Mouse (Mus musculus): Measurements from ENCODE around the gene Slc34a1.

Slc34a1 gene

DNA sequence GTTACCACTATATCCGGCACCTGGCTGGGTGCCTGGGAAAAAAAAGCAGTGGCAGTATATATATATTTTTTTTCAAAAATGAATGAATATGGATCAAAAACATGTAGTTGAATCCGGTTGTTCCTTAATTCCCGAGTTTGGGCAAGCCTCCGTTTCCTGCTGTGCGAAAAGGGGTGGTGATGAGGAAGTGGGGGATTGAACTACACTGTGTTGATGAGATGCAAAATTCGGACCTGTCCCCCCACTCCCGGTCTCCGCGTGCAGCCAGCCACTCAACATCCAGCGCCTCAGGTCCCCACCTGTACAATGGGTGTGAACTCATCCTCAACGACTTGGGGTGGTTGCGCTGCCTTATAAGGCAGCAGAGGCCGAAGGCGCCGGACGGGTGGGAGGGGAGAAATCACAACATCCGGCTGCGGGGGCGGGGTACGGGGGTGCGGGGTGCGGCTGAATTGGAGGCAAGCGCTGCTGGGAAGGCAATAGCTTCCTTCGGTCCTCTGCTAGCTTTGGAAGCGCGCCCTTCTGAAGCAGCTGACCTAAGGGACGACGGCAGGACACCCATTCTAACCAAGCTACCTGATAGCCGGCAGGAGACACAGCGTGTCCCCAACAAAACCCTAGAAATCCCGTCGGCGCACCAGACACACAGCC lies 46.4 kb downstream of the Slc34a1 start:
- no peak for DNase-seq (ENCODE audit: low spot score)

DNA sequence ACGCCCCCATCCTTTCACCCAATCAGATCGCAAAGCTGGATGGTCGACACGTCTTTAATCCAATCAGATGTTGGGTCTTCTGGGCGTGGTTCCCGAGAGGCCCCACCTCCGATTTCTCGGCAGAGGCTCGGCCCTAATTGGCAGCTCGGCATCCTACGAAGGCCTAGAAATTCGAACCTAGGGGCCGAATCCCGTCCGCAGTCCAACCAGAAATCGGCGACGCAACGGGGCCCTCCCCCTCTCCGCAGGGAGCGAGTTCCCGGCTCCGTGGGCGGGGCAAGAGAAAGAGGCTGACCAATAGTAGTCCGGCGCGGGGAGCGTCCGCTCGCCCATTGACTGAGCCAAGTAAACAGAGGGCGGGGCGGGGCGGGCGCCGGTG lies 46.9 kb downstream of the Slc34a1 start, which contains the start of gene Grk6:
Grk6 (plus strand) TSS at position 136 of the 379 bp plus-strand sequence.
- DNase-seq (ENCODE audit: low spot score), result peak; percentile 98

GRCm38 (mm10) chr13:55445361-55446091 lies 47.5 kb downstream of the Slc34a1 start:
- DNase-seq (ENCODE audit: low spot score), result no peak

DNA sequence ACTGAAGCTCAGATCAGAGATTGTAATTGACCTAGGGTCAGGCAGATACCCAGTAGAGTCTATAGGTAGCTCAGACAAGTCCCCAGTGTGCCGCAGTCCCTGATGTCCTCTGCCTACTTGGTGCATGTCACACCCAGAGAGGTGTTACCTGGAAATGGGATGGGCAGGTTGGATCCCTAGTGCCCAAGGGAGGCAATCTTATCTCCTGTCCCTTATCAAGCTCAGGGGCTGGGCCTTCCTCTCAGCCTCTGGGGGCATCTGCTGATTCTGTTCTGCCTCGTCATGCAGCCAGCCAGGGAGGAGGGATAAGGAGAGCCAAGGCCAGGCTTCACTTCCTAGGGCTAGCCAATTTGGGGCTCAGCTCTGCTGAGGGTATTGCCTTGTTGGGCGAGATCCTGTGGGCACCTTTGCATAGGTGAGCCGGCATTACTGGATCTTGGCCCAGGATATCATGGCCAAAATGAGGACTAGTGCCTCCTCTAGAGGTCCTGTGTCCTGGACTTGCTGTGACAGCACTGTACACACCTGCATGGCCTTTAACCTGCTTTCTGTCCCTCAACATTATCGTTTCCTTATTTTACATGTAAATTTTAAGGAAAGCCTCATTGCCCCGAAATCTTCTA lies 48.6 kb downstream of the Slc34a1 start:
- DNase-seq (ENCODE audit: low spot score), result no peak

GRCm38 (mm10) chr13:55447543-55447943 lies 49.6 kb downstream of the Slc34a1 start:
- no peak for DNase-seq (ENCODE audit: low spot score)

DNA sequence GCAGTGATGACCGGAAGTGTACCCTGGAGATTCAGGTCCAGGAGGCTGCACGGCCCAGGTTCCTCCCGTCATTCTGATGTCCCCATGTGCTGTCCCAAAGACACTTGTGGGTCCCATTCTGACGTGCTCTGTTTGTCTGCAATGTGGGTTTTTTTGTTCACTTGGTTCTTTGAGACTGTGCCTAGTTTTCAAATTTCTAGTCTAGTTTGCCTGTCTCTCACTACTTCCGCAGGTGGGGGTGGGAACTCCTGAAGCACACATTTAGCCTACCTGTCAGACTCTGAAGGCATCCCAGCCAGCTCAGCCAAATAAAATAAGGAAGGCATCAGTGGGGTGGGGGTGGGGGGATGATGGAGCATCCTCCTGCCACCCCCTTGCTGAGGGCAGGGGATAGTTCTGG lies 50.1 kb downstream of the Slc34a1 start:
- DNase-seq (ENCODE audit: low spot score), result no peak

DNA sequence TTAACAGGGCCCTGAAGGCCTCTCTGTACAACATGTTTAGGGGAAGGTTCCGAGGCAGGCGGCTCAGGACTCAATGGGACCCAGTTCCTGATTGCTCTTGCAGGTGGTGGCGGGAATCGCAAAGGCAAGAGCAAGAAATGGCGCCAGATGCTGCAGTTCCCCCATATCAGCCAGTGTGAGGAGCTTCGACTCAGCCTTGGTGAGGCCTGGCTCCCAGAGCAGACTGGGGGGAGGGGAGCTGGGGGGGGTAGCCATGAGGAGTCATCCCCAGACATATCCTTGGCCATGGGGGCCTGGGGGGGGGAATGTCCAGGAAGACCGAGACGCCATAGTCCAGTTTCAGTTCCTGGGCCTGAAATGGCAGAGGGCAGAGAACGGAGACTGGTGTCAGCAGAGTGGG lies 51.2 kb downstream of the Slc34a1 start:
- no peak for DNase-seq (ENCODE audit: low spot score)

DNA sequence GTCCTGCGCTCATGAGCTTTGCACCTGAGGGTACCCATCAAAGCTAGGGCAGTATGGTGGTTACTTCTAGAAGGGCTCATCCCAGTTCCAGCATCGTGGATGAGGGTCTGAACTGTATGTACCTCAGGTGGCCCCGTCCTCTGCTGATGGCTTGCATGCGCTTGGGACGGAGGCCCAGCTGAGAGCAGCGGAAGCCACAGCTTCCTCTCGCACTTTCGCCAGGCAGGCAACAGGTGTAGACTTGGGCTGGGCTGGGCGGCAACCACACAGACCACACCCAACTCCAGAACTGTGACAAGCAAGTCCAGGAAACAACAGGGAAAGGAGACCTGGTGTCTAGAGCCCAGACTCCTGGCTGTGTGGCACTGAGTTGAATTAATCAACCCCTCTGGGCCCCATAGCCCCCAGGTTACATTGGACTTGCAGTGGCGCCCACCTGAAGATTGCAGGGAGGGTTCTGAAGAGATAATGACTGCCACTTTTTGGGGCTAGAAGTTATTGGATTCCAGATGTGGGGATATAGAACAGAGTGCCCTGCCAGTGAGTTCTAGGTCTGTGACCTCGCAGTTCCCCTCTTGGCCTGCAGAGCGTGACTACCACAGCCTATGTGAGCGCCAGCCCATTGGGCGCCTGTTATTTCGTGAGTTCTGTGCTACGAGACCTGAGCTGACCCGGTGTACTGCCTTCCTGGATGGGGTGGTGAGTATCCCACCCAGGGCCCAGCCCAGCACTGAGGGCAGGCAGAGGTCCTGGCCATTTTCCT lies 51.9 kb downstream of the Slc34a1 start:
- no peak for DNase-seq (ENCODE audit: low spot score)

GRCm38 (mm10) chr13:55450511-55450980 lies 52.6 kb downstream of the Slc34a1 start:
- DNase-seq (ENCODE audit: low spot score), result peak; percentile 74

GRCm38 (mm10) chr13:55451296-55451695 lies 53.3 kb downstream of the Slc34a1 start:
- DNase-seq (ENCODE audit: low spot score), result no peak

- DNase-seq (ENCODE audit: low spot score), result no peak
These were observed 54.0 kb downstream of the Slc34a1 start for GRCm38 (mm10) chr13:55451785-55452549.

DNA sequence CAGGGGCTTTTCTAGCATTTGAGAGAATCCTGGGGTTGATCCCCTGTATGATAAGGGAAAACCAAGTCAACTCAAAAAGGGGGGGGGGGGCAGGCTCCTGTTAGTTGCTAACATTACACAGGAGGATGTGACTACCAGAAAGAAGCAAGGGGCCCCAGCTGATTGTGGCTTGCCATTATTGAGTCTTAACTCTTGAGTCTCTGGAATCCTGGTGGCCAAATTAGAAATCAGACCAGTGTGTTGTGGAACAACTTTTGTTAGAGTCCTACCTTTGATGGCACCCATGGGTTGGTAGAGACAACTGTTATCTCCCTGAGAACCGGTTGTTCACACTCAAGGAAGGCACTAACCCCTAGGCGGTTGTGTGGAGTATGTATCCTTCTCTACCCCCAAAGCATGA lies 65.0 kb downstream of the Slc34a1 start:
- DNase-seq (ENCODE audit: low spot score), result no peak

GRCm38 (mm10) chr13:55463399-55464026 lies 65.5 kb downstream of the Slc34a1 start:
- DNase-seq (ENCODE audit: low spot score), result no peak

DNA sequence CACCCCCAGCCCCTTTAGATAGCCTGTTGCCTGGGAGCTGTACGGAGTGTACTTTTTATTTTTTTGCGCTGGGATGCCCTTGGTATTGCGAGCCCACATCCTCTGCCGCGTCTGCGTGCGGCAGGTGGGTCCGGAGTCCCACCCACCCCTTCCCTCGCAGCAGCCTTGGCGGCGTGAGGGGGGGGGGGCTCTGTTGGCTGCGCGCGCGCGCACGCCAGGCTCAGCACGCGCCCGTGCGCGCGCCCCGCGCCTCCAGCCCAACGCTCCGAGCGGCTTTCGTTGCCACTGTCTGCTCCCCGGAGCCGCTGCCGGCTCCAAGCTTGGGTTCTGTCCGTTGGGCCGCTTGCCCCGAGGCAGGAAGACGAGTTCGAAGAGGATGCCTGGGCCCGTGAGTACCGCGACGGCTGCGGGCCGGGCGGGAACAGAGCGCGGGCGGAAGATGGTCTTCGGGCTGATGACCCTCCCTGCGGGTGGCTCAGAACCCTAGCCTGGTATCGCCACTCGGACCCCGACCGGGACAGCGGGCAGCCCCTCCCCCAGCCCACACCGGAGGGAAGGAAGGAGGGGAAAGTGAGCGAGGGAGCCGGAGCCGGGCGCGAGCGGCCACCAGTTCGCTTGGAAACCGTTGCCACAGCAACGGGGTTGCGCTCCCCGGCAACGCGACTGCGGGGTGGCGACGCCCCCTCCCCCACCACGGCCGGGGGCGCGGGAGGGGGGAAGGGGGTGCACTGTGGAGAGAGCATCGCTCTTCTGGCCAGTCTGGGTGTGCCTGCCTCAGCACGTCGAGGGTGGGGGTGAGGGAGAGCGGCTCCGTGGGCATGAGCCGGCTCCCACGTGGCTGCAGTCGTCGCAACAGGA lies 66.3 kb downstream of the Slc34a1 start, which contains the start of gene Prr7:
Prr7 (plus strand) TSS at position 241 of the 858 bp plus-strand sequence.
- peak; percentile 79 for DNase-seq (ENCODE audit: low spot score)

GRCm38 (mm10) chr13:55465184-55465583 lies 67.2 kb downstream of the Slc34a1 start:
- peak; percentile 51 for DNase-seq (ENCODE audit: low spot score)

Measured in testis, postnatal 10 days (tissue).